Mouse (Mus musculus) thymus, adult 2 months (tissue): ENCODE measurements around the gene Camsap1. TPM values are rescaled to one million over a fixed set of nuclear protein-coding genes. Genes with fewer than 3 reads are reported as not detected.

Experiments
- DNase-seq: peaks from one replicate; pipeline ENCODE4 v3.0.0; 2021
- H3K27ac ChIP-seq: fragments of 200-500 bp; 2 replicates; pipeline ENCODE4 v1.5.1; 2012; ENCODE audit warnings: low read length, control low read depth; ENCODE audit not compliant: control insufficient read depth, insufficient read depth
- H3K27me3 ChIP-seq: fragments of 200-500 bp; 2 replicates; pipeline ENCODE4 v1.6.1; 2012; ENCODE audit warnings: mild to moderate bottlenecking, low read length, moderate library complexity, mixed read lengths; ENCODE audit not compliant: control insufficient read depth, insufficient read depth
- H3K36me3 ChIP-seq: fragments of 200-500 bp; 2 replicates; pipeline ENCODE4 v1.6.1; 2012; ENCODE audit warnings: mild to moderate bottlenecking, low read length, moderate library complexity; ENCODE audit not compliant: control insufficient read depth, insufficient read depth
- H3K4me1 ChIP-seq: fragments of 200-500 bp; replicated peaks from 2 replicates; pipeline ENCODE4 v1.6.1; 2012; ENCODE audit warnings: low read length; ENCODE audit not compliant: control insufficient read depth, insufficient read depth
- H3K4me3 ChIP-seq: fragments of 200-500 bp; 2 replicates; pipeline ENCODE4 v1.5.1; 2012; ENCODE audit warnings: mild to moderate bottlenecking, low read length, control low read depth, moderate library complexity; ENCODE audit not compliant: control insufficient read depth, insufficient read depth
- CTCF ChIP-seq: fragments of 200-500 bp; IDR thresholded peaks from 2 replicates; pipeline ENCODE4 v1.5.1; 2012; ENCODE audit warnings: mild to moderate bottlenecking, control low read depth, low read length, moderate library complexity, borderline replicate concordance; ENCODE audit not compliant: control insufficient read depth, poor library complexity, insufficient read depth; ENCODE audit errors: extremely low read depth
- POLR2A ChIP-seq: fragments of 200-500 bp; IDR thresholded peaks from 2 replicates; pipeline ENCODE4 v1.6.1; 2012; ENCODE audit warnings: mild to moderate bottlenecking, low read length, control low read depth, moderate library complexity; ENCODE audit not compliant: control insufficient read depth, poor library complexity, insufficient read depth; ENCODE audit errors: extremely low read depth
- WGBS: fragments of 180-500 bp; shearing (Covaris S2); methylation state at CpG from one replicate; pipeline ENCODE4 v1.1.7; 2018; 5-methylcytosine and 5-hydroxymethylcytosine counted together
- polyA plus RNA-seq: library from polyadenylated mRNA; depleted of rRNA; stranded (reverse); fragments of >200 nt; gene quantifications from 2 replicates; pipeline ENCODE4 v1.2.3, GENCODE M21; 2012; rRNA removed

Camsap1 gene
- polyA plus RNA-seq = 20.7 and 21.7 TPM in 2 replicates

DNA sequence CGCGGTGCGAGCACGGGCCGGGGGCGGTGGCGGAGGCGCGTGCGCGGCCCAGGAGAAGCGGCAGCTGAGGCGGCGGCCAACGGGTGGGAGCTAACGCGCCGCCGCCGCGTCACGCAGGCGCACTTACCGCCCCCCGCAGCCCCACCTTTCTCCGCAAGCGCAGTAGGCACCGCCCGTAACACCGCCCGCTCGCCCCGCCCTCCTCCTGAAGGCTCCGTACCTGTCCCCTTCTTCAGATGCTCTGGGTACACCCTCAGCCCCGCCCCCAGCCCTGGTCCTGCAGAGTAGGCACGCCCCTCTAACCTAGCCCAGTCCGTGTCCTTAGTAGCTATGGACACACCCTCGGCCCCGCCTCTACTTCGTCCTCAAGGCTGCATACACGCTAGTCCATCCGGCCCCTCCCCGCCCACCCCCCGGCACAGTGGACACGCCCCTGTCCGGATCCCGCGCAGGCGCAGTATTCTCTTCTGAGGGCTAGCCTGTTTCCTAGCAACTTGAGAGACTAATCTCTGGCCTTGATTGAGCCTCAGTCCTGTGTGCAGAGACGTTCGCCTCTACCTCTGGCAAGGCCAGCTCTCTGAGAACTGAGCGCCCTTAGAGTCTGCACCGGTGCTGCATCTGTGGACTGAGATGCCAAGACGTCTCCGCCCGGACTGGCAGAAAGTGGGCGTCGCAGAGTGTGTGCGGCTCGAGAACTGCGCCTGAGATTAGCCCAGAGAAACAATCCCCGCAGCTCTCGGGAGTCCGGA lies at the start of gene Camsap1:
Gene Camsap1, minus strand, starts transcription at position 124 of the 749 bp plus-strand sequence.
- Histone ChIP-seq H3K36me3 (no peaks in the 10 kb centered on the region), H3K4me3 (peak within 1 kb of the TSS; percentile 76), H3K27me3 (no peaks in the 10 kb centered on the region), H3K4me1 (peaks cover 12% of the 10 kb centered on the region), H3K27ac (no peak within 1 kb of the TSS)
- TF ChIP-seq CTCF (peak; percentile 30; the same call in 1 of the 2 replicates), POLR2A (peak; percentile 36; the same call in 1 of the 2 replicates)
- 1% methylated on average over 54 of the region's 64 CpGs for WGBS
- DNase-seq = peak; percentile 99

DNA sequence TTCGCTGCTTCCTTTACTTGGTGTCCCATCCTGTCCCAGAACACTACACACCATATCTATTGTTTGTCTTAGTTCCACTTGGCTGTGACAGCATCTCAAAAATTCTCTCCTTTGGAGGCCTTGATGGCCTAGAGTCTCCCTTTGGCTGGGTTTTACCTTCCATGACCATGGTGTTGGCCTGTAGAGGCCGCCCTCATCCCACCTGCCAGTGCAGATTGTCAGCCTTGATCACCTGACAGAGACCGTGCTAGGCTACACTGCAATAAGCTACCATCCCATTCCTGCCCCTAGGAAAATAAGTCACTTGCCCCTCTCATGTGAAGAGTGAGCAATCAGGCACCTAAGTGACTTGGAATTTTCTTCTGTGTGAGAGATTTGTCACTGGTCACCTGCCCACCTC lies 47.2 kb upstream of the Camsap1 start:
- no peaks in the 10 kb centered on the region for H3K4me1 ChIP-seq
- no peak for DNase-seq
- TF ChIP-seq POLR2A (no peak), CTCF (no peak)
- no peak overlapping the region for H3K4me3 ChIP-seq
- H3K27me3 ChIP-seq = no peaks in the 10 kb centered on the region
- H3K36me3 ChIP-seq = no peaks in the 10 kb centered on the region
- no peak overlapping the region for H3K27ac ChIP-seq
- WGBS = 69% methylated on average over 3 of the region's 3 CpGs

DNA sequence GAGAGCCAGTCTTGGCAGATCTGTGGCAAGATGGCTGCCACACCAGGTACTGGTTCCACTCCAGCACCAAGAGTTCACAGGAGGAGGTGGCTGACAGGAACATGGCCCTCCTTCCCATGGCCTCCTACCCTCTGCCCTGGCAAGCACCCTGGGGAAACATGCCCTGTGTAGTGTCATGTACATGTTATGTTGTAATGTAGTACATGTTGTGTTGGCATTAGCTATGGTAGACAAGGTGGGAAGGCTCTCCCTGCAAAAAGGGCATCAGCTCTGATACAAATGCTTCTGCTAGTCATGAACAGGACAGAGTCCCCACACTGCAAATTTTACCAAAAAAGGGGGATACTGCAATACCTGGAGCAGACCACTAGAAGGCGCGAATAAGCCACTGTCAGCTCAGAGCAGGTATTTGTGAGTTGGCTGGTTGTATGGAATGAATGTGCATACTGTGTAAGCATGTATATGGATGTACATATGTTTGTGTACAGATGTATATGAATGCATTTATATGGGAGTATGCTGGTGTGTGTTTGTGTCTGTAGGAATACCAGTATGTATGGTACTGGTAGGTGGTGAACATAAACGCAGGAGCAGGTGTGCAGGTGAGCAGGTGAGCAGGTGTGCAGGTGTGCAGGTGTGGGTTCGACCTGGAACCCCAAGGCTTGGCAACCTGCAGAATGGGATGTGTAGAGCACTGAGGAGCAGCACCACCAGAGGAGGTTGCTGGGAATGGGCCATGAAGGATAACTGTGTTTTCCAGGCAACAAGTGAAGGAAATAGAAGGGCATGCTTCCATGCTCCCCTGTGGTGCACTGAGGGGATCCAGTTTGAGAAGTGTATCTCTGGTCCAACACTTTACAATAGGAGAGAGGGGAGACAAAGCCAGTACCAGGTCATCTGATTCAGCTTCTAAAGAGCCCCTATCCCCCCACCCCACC lies 41.3 kb upstream of the Camsap1 start:
- no peak overlapping the region for H3K4me3 ChIP-seq
- H3K4me1 ChIP-seq = peaks cover 9% of the 10 kb centered on the region
- 49% methylated on average over 4 of the region's 4 CpGs for WGBS
- DNase-seq = peak; percentile 48
- no peak overlapping the region for H3K27ac ChIP-seq
- no peaks in the 10 kb centered on the region for H3K27me3 ChIP-seq
- H3K36me3 ChIP-seq = no peaks in the 10 kb centered on the region
- TF ChIP-seq POLR2A (no peak), CTCF (no peak)

DNA sequence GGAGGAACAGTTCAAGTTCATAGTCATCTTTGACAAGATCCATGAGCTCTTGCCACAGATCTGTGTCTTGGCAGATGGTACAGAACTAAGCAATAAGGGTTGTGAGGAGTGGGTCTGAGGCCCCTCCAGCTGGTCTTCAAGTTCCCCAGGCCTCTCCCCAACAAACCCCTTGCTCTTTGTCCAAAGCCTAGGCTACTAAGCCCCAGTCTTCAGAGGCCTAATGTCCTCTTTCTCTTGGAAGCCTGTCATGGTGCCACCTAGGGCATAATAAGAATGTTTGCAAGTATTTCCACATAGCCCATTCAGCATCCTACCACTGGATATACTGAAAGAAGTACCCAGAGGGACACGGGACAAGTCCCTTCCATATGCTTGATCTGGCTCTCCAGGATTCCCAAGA lies 39.5 kb upstream of the Camsap1 start:
- TF ChIP-seq CTCF = no peak
- no peak for TF ChIP-seq POLR2A
- no peaks in the 10 kb centered on the region for H3K27me3 ChIP-seq
- WGBS = 97% methylated on average over 1 of the region's 1 CpGs

DNA sequence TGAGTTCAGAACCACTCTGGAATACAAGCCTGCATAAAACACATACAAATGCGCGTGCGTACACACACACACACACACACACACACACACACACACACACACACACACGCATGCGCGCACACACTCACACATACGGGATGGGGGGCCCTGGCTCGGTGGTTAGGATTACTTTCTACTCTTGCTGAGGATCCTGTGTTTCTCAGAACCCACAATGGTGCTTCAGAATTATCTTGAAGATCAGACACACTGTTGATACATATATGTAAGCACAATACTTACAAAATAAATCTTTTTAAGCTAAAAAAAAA lies 39.1 kb upstream of the Camsap1 start:
- H3K4me3 ChIP-seq = no peak overlapping the region

More for the DNA sequence above, 39.5 kb upstream of the Camsap1 start:
- H3K27ac ChIP-seq = no peak overlapping the region
- no peaks in the 10 kb centered on the region for H3K36me3 ChIP-seq
- H3K4me3 ChIP-seq = no peak overlapping the region
- no peak for DNase-seq
- H3K4me1 ChIP-seq = peaks cover 9% of the 10 kb centered on the region

DNA sequence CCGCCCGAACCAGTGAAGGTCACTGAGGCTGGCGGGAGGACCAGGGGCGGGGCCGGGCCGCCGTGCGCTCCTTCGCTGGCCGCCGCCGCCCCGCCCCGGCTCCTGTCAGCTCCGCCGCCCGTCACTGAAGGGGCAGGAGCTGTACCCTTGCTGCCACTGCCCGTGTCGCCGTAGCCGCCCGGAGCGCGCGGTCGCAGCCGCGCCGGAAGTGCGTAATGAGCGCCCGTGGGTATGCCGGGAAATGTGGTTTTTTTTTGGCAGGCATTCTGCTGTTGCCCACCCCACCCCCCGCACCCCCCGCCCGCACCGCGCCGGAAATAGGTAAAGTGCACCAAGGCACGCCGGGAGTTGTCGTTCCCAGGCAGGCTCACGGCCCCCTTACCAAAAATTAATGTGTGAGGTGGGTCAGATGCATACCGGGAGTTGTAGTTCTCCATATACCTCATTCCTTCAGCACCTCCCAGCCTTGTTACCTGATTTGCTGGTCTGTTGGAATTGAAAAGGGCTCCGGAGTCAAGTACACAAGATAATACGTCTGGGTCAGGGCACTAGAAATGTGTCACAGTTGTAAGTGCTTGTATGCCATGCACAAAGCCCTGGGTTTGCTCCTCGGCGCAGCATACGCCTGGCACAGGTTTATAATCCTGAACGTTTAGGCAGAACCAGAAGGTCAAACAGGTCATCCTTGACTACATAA lies 38.6 kb upstream of the Camsap1 start, which contains the start of gene Ubac1:
Gene Ubac1, minus strand, starts transcription at position 187 of the 697 bp plus-strand sequence.
- Histone ChIP-seq H3K4me3 (peak within 1 kb of the TSS; percentile 62), H3K27me3 (no peaks in the 10 kb centered on the region), H3K36me3 (no peaks in the 10 kb centered on the region), H3K4me1 (peaks cover 9% of the 10 kb centered on the region), H3K27ac (peak within 1 kb of the TSS; percentile 7; the same call in 1 of the 2 replicates)
- TF ChIP-seq POLR2A = peak; percentile 63; the same call in 1 of the 2 replicates
- TF ChIP-seq CTCF = peak; percentile 43; the same call in 1 of the 2 replicates
- DNase-seq = peak; percentile 88
- 8% methylated on average over 50 of the region's 50 CpGs for WGBS

More for the DNA sequence above, 39.1 kb upstream of the Camsap1 start:
- no peak for DNase-seq
- no peaks in the 10 kb centered on the region for H3K27me3 ChIP-seq
- no peak overlapping the region for H3K27ac ChIP-seq
- peaks cover 9% of the 10 kb centered on the region for H3K4me1 ChIP-seq
- 81% methylated on average over 8 of the region's 8 CpGs for WGBS
- TF ChIP-seq CTCF (no peak), POLR2A (no peak)
- no peaks in the 10 kb centered on the region for H3K36me3 ChIP-seq
